Mouse (Mus musculus): ENCODE results near the gene Tspan10. TPM values are rescaled to one million over a fixed set of nuclear protein-coding genes. Genes with fewer than 3 reads are reported as not detected.
A peak's percentile ranks its signal among the peaks of the same experiment; 100 is the strongest.

The Tspan10 gene
- polyA plus RNA-seq, 1 experiment from 2014 or later = not detected

GRCm38 (mm10) chr11:120457772-120458751 lies 15.6 kb downstream of the Tspan10 start, which contains the start of the genes Oxld1 and Ccdc137:
Gene Oxld1 (minus strand): TSS chr11:120458068.
Gene Ccdc137 (plus strand): TSS chr11:120458115.
- Histone ChIP-seq H3K4me2 (peak within 1 kb of the TSS; percentile 85), H3K9me3 (replicated peaks) (no peaks in the 10 kb centered on the region), H3K4me1 (peaks cover 23% of the 10 kb centered on the region), H3K4me3 (replicated peaks) (peak within 1 kb of the TSS; percentile 94), H3K27ac (peak within 1 kb of the TSS; percentile 92), H3K27me3 (no peaks in the 10 kb centered on the region), H3K9ac (peak within 1 kb of the TSS; percentile 98), H3K36me3 (peaks cover 44% of the 10 kb centered on the region)
- 3% methylated on average over 62 of the region's 62 CpGs for WGBS
- peak; percentile 92 for ATAC-seq (replicated peaks; ENCODE audit: low FRiP score)

GRCm38 (mm10) chr11:120458847-120459597 lies 16.6 kb downstream of the Tspan10 start:
- H3K4me1 ChIP-seq = peaks cover 23% of the 10 kb centered on the region
- peak overlapping the region; percentile 94 for H3K4me3 ChIP-seq (replicated peaks)
- WGBS = 65% methylated on average over 6 of the region's 6 CpGs
- peak overlapping the region; percentile 85 for H3K4me2 ChIP-seq
- H3K9ac ChIP-seq = peak overlapping the region; percentile 98
- no peaks in the 10 kb centered on the region for H3K9me3 ChIP-seq (replicated peaks)
- H3K36me3 ChIP-seq = peaks cover 53% of the 10 kb centered on the region
- ATAC-seq (replicated peaks; ENCODE audit: low FRiP score) = no peak
- H3K27ac ChIP-seq = no peak overlapping the region
- no peaks in the 10 kb centered on the region for H3K27me3 ChIP-seq

- no peak for ATAC-seq (replicated peaks; ENCODE audit: low FRiP score)
- Histone ChIP-seq H3K27ac (no peak overlapping the region), H3K4me3 (replicated peaks) (no peak overlapping the region), H3K9me3 (replicated peaks) (no peaks in the 10 kb centered on the region), H3K27me3 (no peaks in the 10 kb centered on the region), H3K9ac (no peak overlapping the region), H3K4me2 (no peak overlapping the region), H3K36me3 (peaks cover 67% of the 10 kb centered on the region), H3K4me1 (peaks cover 32% of the 10 kb centered on the region)
- 96% methylated on average over 2 of the region's 2 CpGs for WGBS
Measured at GRCm38 (mm10) chr11:120463536-120463935, 21.1 kb downstream of the Tspan10 start.

- WGBS = 90% methylated on average over 5 of the region's 5 CpGs
- no peak overlapping the region for H3K9ac ChIP-seq
- no peak overlapping the region for H3K4me2 ChIP-seq
- ATAC-seq (replicated peaks; ENCODE audit: low FRiP score) = no peak
- no peaks in the 10 kb centered on the region for H3K27me3 ChIP-seq
- H3K4me3 ChIP-seq (replicated peaks) = no peak overlapping the region
- H3K9me3 ChIP-seq (replicated peaks) = no peaks in the 10 kb centered on the region
- H3K27ac ChIP-seq = no peak overlapping the region
- H3K4me1 ChIP-seq = peaks cover 27% of the 10 kb centered on the region
- H3K36me3 ChIP-seq = peaks cover 68% of the 10 kb centered on the region
Measured at GRCm38 (mm10) chr11:120464365-120464764, 21.9 kb downstream of the Tspan10 start.

- Histone ChIP-seq H3K27me3 (no peaks in the 10 kb centered on the region), H3K4me1 (peaks cover 26% of the 10 kb centered on the region), H3K4me3 (replicated peaks) (0 out of 2 replicates have a peak overlapping the region, but pooled peaks have one; percentile 100), H3K27ac (no peak overlapping the region), H3K9me3 (replicated peaks) (no peaks in the 10 kb centered on the region), H3K9ac (no peak overlapping the region), H3K4me2 (peak overlapping the region; percentile 85), H3K36me3 (peaks cover 69% of the 10 kb centered on the region)
- no peak for ATAC-seq (replicated peaks; ENCODE audit: low FRiP score)
- 80% methylated on average over 4 of the region's 4 CpGs for WGBS
Measured at GRCm38 (mm10) chr11:120465521-120465920, 23.1 kb downstream of the Tspan10 start.

GRCm38 (mm10) chr11:120467051-120467735 lies 24.7 kb downstream of the Tspan10 start, which contains the start of gene Arl16:
Gene Arl16 (minus strand): TSS chr11:120467607.
- ATAC-seq (replicated peaks; ENCODE audit: low FRiP score) = peak; percentile 100
- Histone ChIP-seq H3K4me3 (replicated peaks) (peak within 1 kb of the TSS; percentile 100), H3K4me1 (peaks cover 26% of the 10 kb centered on the region), H3K27ac (peak within 1 kb of the TSS; percentile 82), H3K4me2 (peak within 1 kb of the TSS; percentile 85), H3K36me3 (peaks cover 69% of the 10 kb centered on the region), H3K9me3 (replicated peaks) (no peaks in the 10 kb centered on the region), H3K9ac (peak within 1 kb of the TSS; percentile 95), H3K27me3 (no peaks in the 10 kb centered on the region)
- WGBS = under 1% methylated on average over 54 of the region's 54 CpGs

- peak overlapping the region; percentile 60; the same call in 1 of the 2 replicates for H3K27ac ChIP-seq
- no peaks in the 10 kb centered on the region for H3K27me3 ChIP-seq
- peaks cover 69% of the 10 kb centered on the region for H3K36me3 ChIP-seq
- no peak for ATAC-seq (replicated peaks; ENCODE audit: low FRiP score)
- no peaks in the 10 kb centered on the region for H3K9me3 ChIP-seq (replicated peaks)
- H3K4me3 ChIP-seq (replicated peaks) = peak overlapping the region; percentile 100
- peak overlapping the region; percentile 95 for H3K9ac ChIP-seq
- 1% methylated on average over 33 of the region's 33 CpGs for WGBS
- H3K4me2 ChIP-seq = peak overlapping the region; percentile 85
- peaks cover 26% of the 10 kb centered on the region for H3K4me1 ChIP-seq
Measured at GRCm38 (mm10) chr11:120467736-120468092, 25.3 kb downstream of the Tspan10 start.

- no peak for ATAC-seq (replicated peaks; ENCODE audit: low FRiP score)
- H3K9me3 ChIP-seq (replicated peaks) = no peaks in the 10 kb centered on the region
- no peak overlapping the region for H3K9ac ChIP-seq
- WGBS = 96% methylated on average over 6 of the region's 6 CpGs
- H3K36me3 ChIP-seq = peaks cover 78% of the 10 kb centered on the region
- no peak overlapping the region for H3K4me2 ChIP-seq
- no peak overlapping the region for H3K27ac ChIP-seq
- H3K4me3 ChIP-seq (replicated peaks) = no peak overlapping the region
- no peaks in the 10 kb centered on the region for H3K27me3 ChIP-seq
- peaks cover 10% of the 10 kb centered on the region for H3K4me1 ChIP-seq
Measured at GRCm38 (mm10) chr11:120472052-120472451, 29.6 kb downstream of the Tspan10 start.

GRCm38 (mm10) chr11:120483448-120483934 lies 41.0 kb downstream of the Tspan10 start:
- peaks cover 26% of the 10 kb centered on the region for H3K4me1 ChIP-seq
- 89% methylated on average over 7 of the region's 7 CpGs for WGBS
- no peaks in the 10 kb centered on the region for H3K9me3 ChIP-seq (replicated peaks)
- ATAC-seq (replicated peaks; ENCODE audit: low FRiP score) = no peak
- H3K4me3 ChIP-seq (replicated peaks) = peak overlapping the region; percentile 99; the same call in 1 of the 2 replicates
- peak overlapping the region; percentile 70 for H3K4me2 ChIP-seq
- H3K36me3 ChIP-seq = peaks cover 80% of the 10 kb centered on the region
- H3K9ac ChIP-seq = peak overlapping the region; percentile 93
- peak overlapping the region; percentile 87 for H3K27ac ChIP-seq
- H3K27me3 ChIP-seq = no peaks in the 10 kb centered on the region

- H3K27me3 ChIP-seq = no peaks in the 10 kb centered on the region
- peak within 1 kb of the TSS; percentile 93 for H3K9ac ChIP-seq
- WGBS = under 1% methylated on average over 60 of the region's 60 CpGs
- peak; percentile 94 for ATAC-seq (replicated peaks; ENCODE audit: low FRiP score)
- H3K36me3 ChIP-seq = peaks cover 78% of the 10 kb centered on the region
- H3K27ac ChIP-seq = peak within 1 kb of the TSS; percentile 87
- H3K4me3 ChIP-seq (replicated peaks) = peak within 1 kb of the TSS; percentile 99
- H3K4me1 ChIP-seq = peaks cover 36% of the 10 kb centered on the region
- peak within 1 kb of the TSS; percentile 70 for H3K4me2 ChIP-seq
- no peaks in the 10 kb centered on the region for H3K9me3 ChIP-seq (replicated peaks)
Measured at GRCm38 (mm10) chr11:120484265-120484981, 42.0 kb downstream of the Tspan10 start, which contains the start of gene Mrpl12. Gene Mrpl12 (plus strand): TSS chr11:120484613.

Measured in kidney, embryonic 15.5 days (tissue).